Mouse (Mus musculus) ES-Bruce4 (cell line): Measurements from ENCODE around the gene Dnajb8.

Source experiments
- CTCF ChIP-seq: IDR thresholded peaks from one replicate; pipeline ENCODE4 v1.8.1; 2011; ENCODE audit warnings: low read depth, low read length
- POLR2A ChIP-seq: IDR thresholded peaks from one replicate; pipeline ENCODE4 v1.8.1; 2011; ENCODE audit warnings: low read length; ENCODE audit not compliant: insufficient read depth

GRCm38 (mm10) chr6:88190310-88191023, 31.6 kb upstream of the Dnajb8 start:
- TF ChIP-seq CTCF = no peak
- TF ChIP-seq POLR2A = no peak
